Mouse (Mus musculus) thymus, adult 2 months (tissue): ENCODE measurements around the gene Wipf2.

Source experiments
- CTCF ChIP-seq: fragments of 200-500 bp; IDR thresholded peaks from 2 replicates; pipeline ENCODE4 v1.5.1; 2012; ENCODE audit warnings: mild to moderate bottlenecking, control low read depth, low read length, moderate library complexity, borderline replicate concordance; ENCODE audit not compliant: control insufficient read depth, poor library complexity, insufficient read depth; ENCODE audit errors: extremely low read depth
- POLR2A ChIP-seq: fragments of 200-500 bp; IDR thresholded peaks from 2 replicates; pipeline ENCODE4 v1.6.1; 2012; ENCODE audit warnings: mild to moderate bottlenecking, low read length, control low read depth, moderate library complexity; ENCODE audit not compliant: control insufficient read depth, poor library complexity, insufficient read depth; ENCODE audit errors: extremely low read depth

GRCm38 (mm10) chr11:98927438-98928076 is 64.1 kb downstream of the Wipf2 start, which contains the start of gene Rara:
- no peak for TF ChIP-seq POLR2A
- TF ChIP-seq CTCF: no peak
